Comparison of ENCODE assay signal across 18 mouse cellular contexts in genomic region chr12:33172926-33173325, GRCm38 (mm10).
"Had no signal": no experiment of that assay in that cellular context is flagged by ENCODE, and none has a peak within 500 bp of the region (broad histone marks: within the 10 kb centered on the region; RNA-seq: fewer than 3 reads in every experiment).

No protein-coding gene starts in this region.

- H3K9ac ChIP-seq: lung, embryonic 14.5 days; midbrain, embryonic 12.5 days; neural tube, embryonic 13.5 days; neural tube, embryonic 15.5 days; stomach, embryonic 15.5 days had no signal

- H3K27ac ChIP-seq: midbrain, embryonic 10.5 days; midbrain, embryonic 12.5 days; neural tube, embryonic 13.5 days; neural tube, embryonic 15.5 days; stomach, embryonic 15.5 days; stomach, postnatal 0 days had no signal

- H3K4me3 ChIP-seq: midbrain, embryonic 10.5 days; midbrain, embryonic 12.5 days; myocyte; neural tube, embryonic 13.5 days; neural tube, embryonic 15.5 days; stomach, embryonic 15.5 days had no signal

- ATAC-seq: midbrain, embryonic 16.5 days had no signal

- H3K4me2 ChIP-seq: lung, embryonic 14.5 days; midbrain, embryonic 12.5 days; neural tube, embryonic 13.5 days; neural tube, embryonic 15.5 days; stomach, embryonic 15.5 days had no signal

- DNase-seq: lung, embryonic 14.5 days; lung, postnatal 10 days; lung, postnatal 4 days; midbrain, embryonic 14.5 days; retina, postnatal 1 day; right cerebral cortex, adult 18-20 months; right cerebral cortex, postnatal 25 days; thymus, adult 2 months; thymus, postnatal 25 days; thymus, postnatal 4 days had no signal

- H3K9me3 ChIP-seq: midbrain, embryonic 10.5 days; midbrain, embryonic 12.5 days; neural tube, embryonic 13.5 days; neural tube, embryonic 15.5 days; stomach, embryonic 15.5 days had no signal

- H3K36me3 ChIP-seq: midbrain, embryonic 10.5 days; midbrain, embryonic 12.5 days; neural tube, embryonic 13.5 days; neural tube, embryonic 15.5 days had no signal

- H3K27me3 ChIP-seq: midbrain, embryonic 12.5 days; neural tube, embryonic 13.5 days; neural tube, embryonic 15.5 days; stomach, embryonic 15.5 days had no signal
